In genomic region chrX:107399087-107399486, GRCm38 (mm10) we compare ENCODE assay signal across 27 mouse cellular contexts. TPM values are rescaled to one million over a fixed set of nuclear protein-coding genes. Genes with fewer than 3 reads are reported as not detected.
"Had no signal": no experiment of that assay in that cellular context is flagged by ENCODE, and none has a peak within 500 bp of the region (broad histone marks: within the 10 kb centered on the region; RNA-seq: fewer than 3 reads in every experiment).

No protein-coding gene starts in this region.

- H3K9ac ChIP-seq: embryonic facial prominence, embryonic 12.5 days; embryonic facial prominence, embryonic 13.5 days; embryonic facial prominence, embryonic 15.5 days; forebrain, embryonic 12.5 days; forebrain, embryonic 13.5 days; forebrain, embryonic 15.5 days; forebrain, postnatal 0 days had no signal

- H3K27me3 ChIP-seq: embryonic facial prominence, embryonic 12.5 days; embryonic facial prominence, embryonic 13.5 days; embryonic facial prominence, embryonic 15.5 days; forebrain, embryonic 13.5 days; forebrain, embryonic 15.5 days had no signal

- H3K27ac ChIP-seq: embryonic facial prominence, embryonic 10.5 days; embryonic facial prominence, embryonic 12.5 days; embryonic facial prominence, embryonic 13.5 days; embryonic facial prominence, embryonic 15.5 days; forebrain, embryonic 10.5 days; forebrain, embryonic 12.5 days; forebrain, embryonic 13.5 days; forebrain, embryonic 15.5 days; gastrocnemius, adult 2 months; heart, adult 2 months had no signal

- H3K4me2 ChIP-seq: embryonic facial prominence, embryonic 12.5 days; embryonic facial prominence, embryonic 13.5 days; embryonic facial prominence, embryonic 15.5 days; forebrain, embryonic 12.5 days; forebrain, embryonic 13.5 days; forebrain, embryonic 15.5 days had no signal

- H3K36me3 ChIP-seq: embryonic facial prominence, embryonic 10.5 days; embryonic facial prominence, embryonic 12.5 days; embryonic facial prominence, embryonic 13.5 days; embryonic facial prominence, embryonic 15.5 days; forebrain, embryonic 10.5 days; forebrain, embryonic 12.5 days; forebrain, embryonic 15.5 days had no signal

- H3K4me1 ChIP-seq: embryonic facial prominence, embryonic 12.5 days; embryonic facial prominence, embryonic 13.5 days; embryonic facial prominence, embryonic 15.5 days; forebrain, embryonic 12.5 days; forebrain, embryonic 13.5 days had no signal

- ATAC-seq: forebrain, embryonic 13.5 days; forebrain, embryonic 14.5 days; forebrain, embryonic 15.5 days; forebrain, embryonic 16.5 days; forebrain, postnatal 0 days had no signal

- H3K4me3 ChIP-seq: embryonic facial prominence, embryonic 10.5 days; embryonic facial prominence, embryonic 12.5 days; embryonic facial prominence, embryonic 13.5 days; embryonic facial prominence, embryonic 15.5 days; erythroblast, embryonic 14.5 days; forebrain, embryonic 10.5 days; forebrain, embryonic 12.5 days; forebrain, embryonic 13.5 days; forebrain, embryonic 15.5 days; gastrocnemius, adult 2 months; heart, adult 2 months had no signal

- H3K9me3 ChIP-seq: embryonic facial prominence, embryonic 10.5 days; embryonic facial prominence, embryonic 12.5 days; embryonic facial prominence, embryonic 13.5 days; embryonic facial prominence, embryonic 15.5 days; forebrain, embryonic 10.5 days; forebrain, embryonic 12.5 days; forebrain, embryonic 13.5 days; forebrain, embryonic 15.5 days had no signal

- DNase-seq: cerebellum, adult 8-10 months; cerebellum, adult 9-10 months; cerebellum, adult 9-11 months; cerebellum, postnatal 10 days; cerebellum, postnatal 14 days; cerebellum, postnatal 25 days; cerebellum, postnatal 36 days; embryo, embryonic 11 days; forebrain, postnatal 0 days; gastrocnemius, adult 2 months; gastrocnemius, postnatal 10 days; gastrocnemius, postnatal 14 days; gastrocnemius, postnatal 25 days; gastrocnemius, postnatal 36 days; heart, adult 18-20 months; heart, adult 2 months had no signal

RNA-seq across cellular contexts. Expression of gene Itm2a, which starts 4.1 kb away (rescaled TPM):
- polyA plus RNA-seq: erythroblast, embryonic 14.5 days had no signal
